Mouse (Mus musculus) limb, embryonic 12.5 days (tissue): ENCODE results near the gene Mta3. TPM values are rescaled to one million over a fixed set of nuclear protein-coding genes. Genes with fewer than 3 reads are reported as not detected.
A peak's percentile ranks its signal among the peaks of the same experiment; 100 is the strongest.

Source experiments
- ATAC-seq: fragments of 200-750 bp; cut with Nextera tagmentation; 2 replicates; pipeline ENCODE4 v1.8.0; 2017; ENCODE audit warnings: low read depth, moderate TSS enrichment; ENCODE audit not compliant: insufficient number of reproducible peaks, insufficient read depth, low FRiP score, low TSS enrichment
- H3K27ac ChIP-seq: fragments of 300-500 bp; sonication (generic); 2 replicates; pipeline ENCODE4 v1.5.1; 2016; ENCODE audit warnings: mild to moderate bottlenecking, moderate library complexity
- H3K27me3 ChIP-seq: fragments of 300-500 bp; sonication (generic); 2 replicates; pipeline ENCODE4 v1.6.1; 2016; ENCODE audit warnings: mild to moderate bottlenecking, moderate library complexity
- H3K36me3 ChIP-seq: fragments of 300-500 bp; sonication (generic); 2 replicates; pipeline ENCODE4 v1.6.1; 2016; ENCODE audit warnings: mild to moderate bottlenecking, moderate library complexity
- H3K4me1 ChIP-seq: fragments of 300-500 bp; sonication (generic); replicated peaks from 2 replicates; pipeline ENCODE4 v1.6.1; 2016
- H3K4me2 ChIP-seq: fragments of 300-500 bp; sonication (generic); 2 replicates; pipeline ENCODE4 v1.6.1; 2016; ENCODE audit warnings: mild to moderate bottlenecking, moderate library complexity
- H3K4me3 ChIP-seq: fragments of 300-500 bp; sonication (generic); replicated peaks from 2 replicates; pipeline ENCODE4 v1.5.1; 2016; ENCODE audit warnings: mild to moderate bottlenecking
- H3K9ac ChIP-seq: fragments of 300-500 bp; sonication (generic); replicated peaks from 2 replicates; pipeline ENCODE4 v1.6.1; 2016; ENCODE audit warnings: mild to moderate bottlenecking, moderate library complexity
- H3K9me3 ChIP-seq: fragments of 300-500 bp; sonication (generic); 2 replicates; pipeline ENCODE4 v1.6.1; 2016; ENCODE audit warnings: mild to moderate bottlenecking, moderate library complexity
- WGBS: fragments of 180-500 bp; shearing (Covaris S2); methylation state at CpG from one replicate; pipeline ENCODE4 v1.1.7; 2016; 5-methylcytosine and 5-hydroxymethylcytosine counted together
- polyA plus RNA-seq: library from polyadenylated mRNA; unstranded; fragments of >200 nt; fragmentation: Nextera tagmentation; extraction: Ambion mirVana; gene quantifications from 2 replicates; pipeline ENCODE4 v1.2.1, GENCODE M21; 2016

Mta3 gene
- polyA plus RNA-seq, 1 experiment from 2014 or later: 46.2 TPM

DNA sequence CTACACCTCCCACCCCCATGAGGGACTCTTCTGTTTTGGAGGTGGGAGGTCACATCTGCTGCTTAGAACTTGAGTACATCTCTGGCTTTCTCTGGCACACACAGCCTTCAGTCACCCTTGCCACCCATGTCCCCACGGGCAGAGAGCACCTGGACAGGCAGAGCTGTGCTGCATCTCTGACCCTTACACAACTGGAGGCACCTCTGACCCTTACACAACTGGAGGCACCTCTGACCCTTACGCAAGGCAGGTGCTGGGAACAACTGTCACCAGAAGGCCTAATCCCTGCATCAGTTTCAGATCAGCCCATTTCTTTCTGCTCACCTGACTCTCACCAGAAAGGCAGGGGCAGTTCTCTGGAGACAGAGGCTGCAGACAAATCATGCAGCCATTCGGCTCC is 130.1 kb downstream of the Mta3 start:
- H3K4me3 ChIP-seq: no peak overlapping the region
- peak overlapping the region; percentile 75 for H3K27ac ChIP-seq
- no peak for ATAC-seq
- H3K4me1 ChIP-seq: peaks cover 44% of the 10 kb centered on the region
- H3K9me3 ChIP-seq: no peaks in the 10 kb centered on the region
- no peaks in the 10 kb centered on the region for H3K36me3 ChIP-seq
- WGBS: 45% methylated on average over 3 of the region's 3 CpGs
- H3K4me2 ChIP-seq: peak overlapping the region; percentile 3; the same call in 1 of the 2 replicates
- H3K9ac ChIP-seq: no peak overlapping the region
- no peaks in the 10 kb centered on the region for H3K27me3 ChIP-seq

DNA sequence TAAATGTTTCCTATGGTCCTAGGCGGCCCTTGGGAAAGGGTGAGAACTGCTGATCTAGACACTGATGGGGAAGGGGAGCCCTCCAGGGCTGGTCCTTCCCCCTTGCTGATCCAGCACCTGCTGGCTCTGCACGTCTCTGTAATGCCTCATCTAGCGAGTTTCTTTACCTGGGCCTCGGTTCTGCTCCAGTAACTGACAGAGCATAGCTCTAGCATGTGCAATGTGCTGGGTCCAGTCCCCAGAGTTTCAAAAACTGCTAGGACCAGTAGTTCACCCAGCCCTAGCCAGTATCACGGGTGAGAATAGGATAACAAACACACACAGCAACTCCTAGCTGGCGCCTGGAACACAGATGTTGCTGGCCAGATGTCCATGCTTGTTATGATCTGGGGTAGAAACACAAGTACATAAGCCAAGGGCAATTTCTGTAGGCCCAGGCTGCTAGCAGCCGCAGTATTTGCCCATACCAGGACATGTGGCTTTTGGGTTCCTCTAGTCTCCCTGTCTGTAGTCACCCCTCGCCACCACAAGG is 131.8 kb downstream of the Mta3 start:
- Histone ChIP-seq H3K4me3 (no peak overlapping the region), H3K4me2 (0 out of 2 replicates have a peak overlapping the region, but pooled peaks have one; percentile 8), H3K9me3 (no peaks in the 10 kb centered on the region), H3K27me3 (no peaks in the 10 kb centered on the region), H3K27ac (peak overlapping the region; percentile 77), H3K9ac (no peak overlapping the region), H3K36me3 (no peaks in the 10 kb centered on the region), H3K4me1 (peaks cover 44% of the 10 kb centered on the region)
- ATAC-seq: peak; percentile 61
- WGBS: 41% methylated on average over 8 of the region's 8 CpGs

DNA sequence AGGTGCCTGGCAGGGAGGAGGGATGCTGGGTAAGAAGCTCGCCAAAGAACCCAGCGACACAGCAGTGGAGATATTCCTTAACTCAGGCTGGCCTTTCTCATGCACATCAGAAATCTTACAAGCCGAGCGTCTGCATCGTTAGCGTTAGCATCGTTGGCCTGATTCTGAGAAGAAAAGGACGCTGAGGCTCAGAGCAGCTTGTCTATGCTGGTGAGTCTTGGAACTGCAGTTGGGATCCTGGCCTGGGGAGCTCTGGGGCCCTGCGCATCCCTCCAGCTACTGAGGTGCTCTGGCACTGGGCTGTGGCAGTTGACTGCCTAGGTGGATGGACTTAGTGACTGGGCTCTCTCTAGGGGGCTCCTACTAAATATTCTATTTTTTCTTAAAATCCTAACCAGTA is 133.2 kb downstream of the Mta3 start:
- 64% methylated on average over 9 of the region's 9 CpGs for WGBS
- H3K27ac ChIP-seq: no peak overlapping the region

DNA sequence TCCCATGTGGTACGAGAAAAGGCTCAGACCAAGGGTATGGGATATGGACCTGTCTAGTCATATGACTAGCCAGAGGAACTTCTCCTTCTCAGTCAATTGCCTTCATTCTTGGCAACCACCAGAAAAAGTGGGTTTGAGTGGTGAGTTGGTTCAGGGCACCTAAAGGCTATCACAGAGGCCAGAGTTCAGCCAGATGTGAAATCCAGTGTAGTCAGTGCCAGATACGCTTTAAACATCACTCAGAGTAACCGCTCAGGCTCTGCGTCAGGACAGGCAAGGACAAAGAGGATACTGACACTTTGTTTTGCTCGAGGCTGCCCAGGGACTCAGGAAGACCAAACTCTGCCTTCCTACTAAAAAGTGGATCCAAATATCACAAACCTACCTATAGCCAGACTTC is 135.0 kb downstream of the Mta3 start:
- Histone ChIP-seq H3K9ac (no peak overlapping the region), H3K36me3 (no peaks in the 10 kb centered on the region), H3K9me3 (no peaks in the 10 kb centered on the region), H3K4me3 (no peak overlapping the region), H3K4me2 (no peak overlapping the region), H3K4me1 (peaks cover 26% of the 10 kb centered on the region), H3K27ac (no peak overlapping the region), H3K27me3 (no peaks in the 10 kb centered on the region)
- WGBS: 87% methylated on average over 5 of the region's 5 CpGs
- ATAC-seq: no peak

More for the DNA sequence above, 133.2 kb downstream of the Mta3 start:
- no peak overlapping the region for H3K4me3 ChIP-seq
- H3K27me3 ChIP-seq: no peaks in the 10 kb centered on the region
- no peak overlapping the region for H3K9ac ChIP-seq
- no peaks in the 10 kb centered on the region for H3K9me3 ChIP-seq
- H3K4me1 ChIP-seq: peaks cover 40% of the 10 kb centered on the region
- no peaks in the 10 kb centered on the region for H3K36me3 ChIP-seq
- H3K4me2 ChIP-seq: no peak overlapping the region
- no peak for ATAC-seq

DNA sequence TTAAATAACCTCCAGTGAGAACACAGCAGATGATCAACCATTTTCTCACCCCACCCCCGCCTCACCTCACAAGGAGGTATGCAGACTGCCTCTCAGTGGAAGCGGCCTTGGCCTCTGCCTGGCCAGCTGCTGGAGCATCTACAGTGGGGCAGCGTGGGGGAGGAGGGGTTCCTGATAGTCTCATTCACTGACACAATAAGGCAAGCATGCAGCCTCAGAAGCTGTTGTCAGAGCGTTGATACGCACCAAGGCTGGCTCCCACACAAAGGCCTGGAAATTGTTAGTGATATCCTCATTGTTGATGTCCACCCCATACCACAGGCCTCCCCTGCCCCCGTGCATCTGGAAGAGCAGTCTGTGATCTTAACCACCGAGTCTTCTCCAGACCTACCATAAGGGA is 137.8 kb downstream of the Mta3 start:
- Histone ChIP-seq H3K9me3 (no peaks in the 10 kb centered on the region), H3K27me3 (no peaks in the 10 kb centered on the region), H3K36me3 (no peaks in the 10 kb centered on the region), H3K4me2 (no peak overlapping the region), H3K9ac (no peak overlapping the region), H3K27ac (no peak overlapping the region), H3K4me3 (no peak overlapping the region), H3K4me1 (peaks cover 2% of the 10 kb centered on the region)
- 71% methylated on average over 7 of the region's 7 CpGs for WGBS
- ATAC-seq: no peak

DNA sequence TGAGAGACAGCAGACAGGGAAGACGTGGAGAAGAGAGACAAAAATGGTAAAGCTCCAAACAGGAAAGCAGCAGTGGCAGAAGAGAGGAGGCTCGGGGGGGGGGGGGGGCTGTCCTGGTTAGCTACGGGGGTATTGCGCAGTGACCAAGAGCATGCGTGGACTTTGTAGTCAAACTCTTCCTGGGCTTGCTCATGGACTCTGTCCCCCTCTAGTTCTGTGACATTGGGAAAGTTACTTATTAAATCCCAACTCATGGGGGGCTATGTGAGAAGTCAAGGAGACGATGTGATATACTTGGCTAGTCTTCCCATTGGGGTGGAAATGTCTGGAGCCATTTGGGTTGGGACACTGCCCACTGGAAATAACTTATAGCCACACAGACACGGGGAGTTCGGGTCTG is 139.6 kb downstream of the Mta3 start:
- 89% methylated on average over 8 of the region's 8 CpGs for WGBS
- Histone ChIP-seq H3K36me3 (no peaks in the 10 kb centered on the region), H3K4me3 (no peak overlapping the region), H3K4me2 (no peak overlapping the region), H3K4me1 (peaks cover 9% of the 10 kb centered on the region; the same call in 1 of the 2 replicates), H3K27ac (no peak overlapping the region), H3K27me3 (no peaks in the 10 kb centered on the region), H3K9ac (no peak overlapping the region), H3K9me3 (no peaks in the 10 kb centered on the region)
- no peak for ATAC-seq

DNA sequence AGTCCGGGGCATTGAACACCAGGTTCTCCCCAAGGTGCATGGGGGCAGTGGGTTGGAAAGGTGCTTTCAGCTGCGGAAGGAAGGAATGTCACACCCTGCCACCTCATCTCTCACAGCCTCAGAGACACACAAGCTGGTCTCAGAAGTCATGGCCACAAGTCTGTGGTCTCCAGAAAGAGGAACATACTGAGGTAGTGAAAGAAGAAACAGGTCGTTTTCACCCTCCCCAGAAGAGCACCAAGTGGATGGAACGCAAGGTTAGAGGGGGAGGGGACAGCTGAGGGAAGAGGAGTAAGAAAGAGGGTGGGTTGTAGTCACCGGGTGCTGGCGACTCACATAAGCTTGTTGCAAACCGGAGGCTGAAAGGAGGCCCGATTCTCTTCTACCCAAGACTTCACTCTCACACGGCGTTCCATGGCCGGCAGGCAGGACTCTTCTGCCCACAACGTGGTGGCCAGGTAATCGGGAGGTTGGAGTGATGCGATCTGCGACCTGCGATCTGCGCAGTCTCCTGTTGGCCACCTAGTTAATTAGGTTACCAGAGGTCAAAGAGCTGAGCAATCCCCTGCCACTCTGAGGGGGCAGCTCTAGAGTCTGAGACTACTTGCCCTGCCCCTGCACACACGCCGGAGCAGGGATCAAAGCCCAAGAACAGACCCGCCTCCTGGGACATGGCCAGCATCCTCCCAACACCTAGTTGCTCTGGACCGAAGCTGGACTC is 140.5 kb downstream of the Mta3 start:
- ATAC-seq: no peak
- Histone ChIP-seq H3K27ac (0 out of 2 replicates have a peak overlapping the region, but pooled peaks have one; percentile 17), H3K27me3 (no peaks in the 10 kb centered on the region), H3K36me3 (no peaks in the 10 kb centered on the region), H3K4me1 (peaks cover 9% of the 10 kb centered on the region; the same call in 1 of the 2 replicates), H3K4me3 (no peak overlapping the region), H3K9me3 (no peaks in the 10 kb centered on the region), H3K4me2 (no peak overlapping the region), H3K9ac (no peak overlapping the region)
- WGBS: 73% methylated on average over 21 of the region's 21 CpGs

DNA sequence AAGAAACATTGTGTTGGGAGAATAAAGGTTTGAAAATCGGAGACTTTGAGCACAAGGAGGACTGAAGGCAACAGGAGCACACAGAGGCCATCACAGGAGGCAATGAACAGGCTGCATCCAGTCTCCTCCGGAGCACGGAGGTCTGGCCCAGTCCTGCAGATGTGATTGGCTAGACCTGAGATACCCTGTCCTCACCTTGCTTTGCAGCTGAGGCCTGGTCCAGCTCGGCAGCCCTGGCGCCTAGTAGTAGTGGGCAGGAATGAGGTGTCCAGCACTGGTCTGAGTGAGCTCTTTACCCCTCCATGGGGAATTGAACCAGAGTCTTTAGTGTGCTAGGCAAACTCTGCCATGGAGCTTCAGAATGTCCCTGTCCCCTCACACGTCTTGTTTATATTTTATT is 141.1 kb downstream of the Mta3 start:
- Histone ChIP-seq H3K36me3 (no peaks in the 10 kb centered on the region), H3K4me1 (peaks cover 9% of the 10 kb centered on the region; the same call in 1 of the 2 replicates), H3K27ac (no peak overlapping the region), H3K4me2 (no peak overlapping the region), H3K9me3 (no peaks in the 10 kb centered on the region), H3K27me3 (no peaks in the 10 kb centered on the region), H3K4me3 (no peak overlapping the region), H3K9ac (no peak overlapping the region)
- no peak for ATAC-seq
- 87% methylated on average over 6 of the region's 6 CpGs for WGBS

DNA sequence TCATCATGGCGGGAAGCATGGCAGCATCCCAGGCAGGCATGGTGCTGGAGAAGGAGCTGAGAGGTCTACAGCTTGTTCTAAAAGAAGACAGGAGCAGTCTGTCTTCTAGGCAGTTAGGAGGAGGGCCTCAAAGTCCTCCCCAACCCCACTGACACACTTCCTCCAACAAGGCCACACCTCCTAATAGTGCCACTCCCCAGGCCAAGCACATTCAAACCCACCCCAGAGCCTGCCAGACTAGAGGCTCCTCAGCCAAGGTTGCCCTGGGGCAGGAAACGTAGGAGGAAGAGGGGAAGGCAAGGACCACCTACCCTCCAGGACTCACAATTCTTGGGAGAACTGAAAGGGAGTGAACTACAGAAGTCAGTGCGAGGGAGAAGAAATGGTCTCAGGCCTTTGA is 141.9 kb downstream of the Mta3 start, which contains the start of gene Haao:
Gene Haao (minus strand): TSS at position 149 of the 400 bp plus-strand sequence.
- ATAC-seq: no peak
- Histone ChIP-seq H3K4me2 (no peak within 1 kb of the TSS), H3K4me3 (no peak within 1 kb of the TSS), H3K4me1 (peaks cover 9% of the 10 kb centered on the region; the same call in 1 of the 2 replicates), H3K36me3 (no peaks in the 10 kb centered on the region), H3K27ac (no peak within 1 kb of the TSS), H3K27me3 (no peaks in the 10 kb centered on the region), H3K9ac (no peak within 1 kb of the TSS), H3K9me3 (no peaks in the 10 kb centered on the region)
- 80% methylated on average over 3 of the region's 3 CpGs for WGBS

DNA sequence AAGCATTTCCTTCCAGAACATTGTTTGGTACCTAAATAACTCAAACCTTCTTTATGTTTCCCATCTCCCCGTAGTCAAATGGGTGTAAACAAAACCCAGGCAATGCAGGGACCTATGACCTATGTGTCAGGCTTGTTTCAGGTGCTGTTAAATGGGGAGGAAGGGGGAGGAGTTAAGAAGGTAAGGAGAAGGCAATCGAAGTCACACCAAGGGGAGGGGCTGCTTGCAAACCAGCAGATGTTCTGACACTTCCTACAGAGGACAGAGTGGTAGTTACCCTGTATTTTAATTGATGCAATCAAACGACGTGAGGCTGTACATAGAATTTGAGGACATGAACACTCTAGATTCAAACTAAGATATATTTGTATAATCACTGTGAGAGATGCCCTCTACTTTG is 142.5 kb downstream of the Mta3 start:
- WGBS: 35% methylated on average over 4 of the region's 4 CpGs
- Histone ChIP-seq H3K4me2 (no peak overlapping the region), H3K4me1 (peaks cover 9% of the 10 kb centered on the region; the same call in 1 of the 2 replicates), H3K27ac (no peak overlapping the region), H3K9ac (no peak overlapping the region), H3K36me3 (no peaks in the 10 kb centered on the region), H3K9me3 (no peaks in the 10 kb centered on the region), H3K4me3 (no peak overlapping the region), H3K27me3 (no peaks in the 10 kb centered on the region)
- ATAC-seq: no peak

DNA sequence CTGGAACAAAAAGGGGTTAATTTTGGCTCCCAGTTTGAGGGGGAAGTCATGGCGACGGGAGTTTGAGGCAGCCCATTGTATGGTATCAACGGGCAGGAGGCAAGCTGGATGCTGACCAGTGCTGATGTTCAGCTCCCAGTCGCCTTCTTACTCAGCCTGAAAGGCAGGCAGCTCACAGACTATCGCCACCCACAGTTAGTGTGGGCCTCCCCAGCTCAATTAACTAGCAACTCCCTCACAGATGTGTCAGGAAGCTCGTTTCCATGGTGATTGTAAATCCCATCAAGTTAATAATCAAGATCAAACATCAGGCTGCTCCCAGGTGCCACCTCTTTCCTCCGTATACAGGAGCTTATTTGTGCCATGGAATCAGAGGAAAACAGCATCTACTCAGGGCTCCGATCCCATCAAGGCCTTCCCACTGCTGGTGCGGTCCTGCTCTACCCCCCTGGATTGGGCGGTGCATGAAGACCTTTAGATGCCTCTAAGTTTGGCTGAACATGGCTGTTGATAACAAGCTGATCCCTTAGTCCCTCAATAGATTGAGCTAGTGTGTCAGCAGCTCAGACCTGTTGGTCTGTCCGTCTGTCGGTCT is 143.2 kb downstream of the Mta3 start:
- Histone ChIP-seq H3K27me3 (no peaks in the 10 kb centered on the region), H3K9ac (no peak overlapping the region), H3K36me3 (no peaks in the 10 kb centered on the region), H3K27ac (no peak overlapping the region), H3K4me2 (no peak overlapping the region), H3K4me3 (no peak overlapping the region), H3K9me3 (no peaks in the 10 kb centered on the region), H3K4me1 (peaks cover 7% of the 10 kb centered on the region; the same call in 1 of the 2 replicates)
- 40% methylated on average over 12 of the region's 12 CpGs for WGBS
- no peak for ATAC-seq
